Mouse (Mus musculus): ENCODE results near the gene Zfp748.

Gene Zfp748

GRCm38 (mm10) chr13:67553730-67554129 is at the start of gene Zfp748:
TSS of gene Zfp748 (minus strand) at chr13:67553830.
- in situ Hi-C loops (cut with MseI, MboI) = no loop called here

- in situ Hi-C loops (cut with MseI, MboI) = no loop called here
These were observed 19.1 kb upstream of the Zfp748 start for GRCm38 (mm10) chr13:67572591-67573189.

GRCm38 (mm10) chr13:67552505-67553346 is 904 bp downstream of the Zfp748 start:
- in situ Hi-C loops (cut with MseI, MboI) = no loop called here

- in situ Hi-C loops (cut with MseI, MboI) = no loop called here
These were observed 7.7 kb downstream of the Zfp748 start for GRCm38 (mm10) chr13:67545941-67546340.

GRCm38 (mm10) chr13:67527049-67527730 is 26.4 kb downstream of the Zfp748 start:
- in situ Hi-C loops (cut with MseI, MboI) = no loop called here

GRCm38 (mm10) chr13:67525753-67526410 is 27.7 kb downstream of the Zfp748 start, which contains the start of the genes Gm26965 and Zfp87:
TSS of gene Gm26965 (minus strand) at chr13:67526151.
TSS of gene Zfp87 (minus strand) at chr13:67526177.
- in situ Hi-C loops (cut with MseI, MboI) = no loop called here

- in situ Hi-C loops (cut with MseI, MboI) = no loop called here
These were observed 52.7 kb downstream of the Zfp748 start for GRCm38 (mm10) chr13:67500908-67501307.

GRCm38 (mm10) chr13:67500084-67500719 is 53.4 kb downstream of the Zfp748 start, which contains the start of gene Zfp58:
TSS of gene Zfp58 (minus strand) at chr13:67500555.
- in situ Hi-C loops (cut with MseI, MboI) = no loop called here

- in situ Hi-C loops (cut with MseI, MboI) = no loop called here
These were observed 58.0 kb downstream of the Zfp748 start for GRCm38 (mm10) chr13:67495631-67496030.
